Mouse (Mus musculus) CD4-positive, CD25-positive, alpha-beta regulatory T cell, adult 4 months (primary cell): Measurements from ENCODE around the gene Adipor2. TPM values are rescaled to one million over a fixed set of nuclear protein-coding genes. Genes with fewer than 3 reads are reported as not detected.

ENCODE experiments used
- ATAC-seq: one replicate; pipeline ENCODE4 v1.8.0; 2017
- polyA plus RNA-seq, 2 experiments: library from polyadenylated mRNA; unstranded; fragments of 100-300 nt; shearing (Covaris generic); gene quantifications; one replicate each; pipeline ENCODE4 v1.2.1; 2017

The Adipor2 gene
- polyA plus RNA-seq, 2 experiments from 2014 or later: 7.7 to 10.3 TPM

DNA sequence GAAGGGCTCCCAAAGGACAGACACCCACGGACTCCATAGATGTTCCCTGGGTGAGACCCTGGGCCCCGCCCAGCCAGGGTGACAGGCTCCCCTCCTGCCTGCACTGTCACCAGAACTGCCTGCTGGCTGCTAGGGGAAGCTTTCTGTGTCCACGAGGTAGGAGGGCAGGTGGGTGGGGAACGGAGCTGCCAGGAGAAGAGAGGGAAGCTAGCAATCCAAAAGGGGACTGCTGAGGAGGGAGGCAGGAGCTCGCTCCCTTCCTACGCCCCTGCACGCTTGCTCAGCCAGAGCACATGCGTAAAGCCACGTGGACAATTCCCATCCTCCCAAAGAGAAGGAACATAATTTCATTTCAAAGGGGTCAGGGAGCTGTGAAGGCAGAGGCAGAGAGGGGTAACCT lies 107.3 kb downstream of the Adipor2 start:
- no peak for ATAC-seq

DNA sequence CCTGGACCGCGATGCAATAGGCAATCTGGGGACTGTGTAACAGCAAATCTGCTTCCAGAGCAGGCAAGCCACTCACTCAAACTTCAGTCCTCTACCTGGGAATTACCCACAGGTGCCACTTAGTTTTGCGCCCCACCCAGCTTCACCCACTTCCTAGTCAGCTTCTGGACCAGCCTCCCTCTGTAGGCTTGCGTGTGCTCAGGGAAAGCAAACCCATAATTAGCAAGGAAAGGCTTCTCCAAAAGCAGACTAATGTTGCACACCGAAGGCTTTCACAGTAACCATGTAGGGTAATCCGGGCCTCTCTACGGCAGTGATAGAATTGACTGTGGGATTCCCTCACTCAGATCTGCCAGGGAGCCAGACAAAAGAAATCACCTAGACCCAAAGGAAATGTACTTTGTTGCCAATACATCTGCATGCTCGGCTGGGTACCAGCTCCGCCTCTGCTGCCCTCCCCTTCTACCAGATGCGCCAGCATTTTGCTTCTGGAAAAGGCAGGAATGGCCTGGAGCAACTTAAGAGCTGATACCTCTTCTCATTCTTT lies 109.6 kb downstream of the Adipor2 start:
- ATAC-seq: no peak

DNA sequence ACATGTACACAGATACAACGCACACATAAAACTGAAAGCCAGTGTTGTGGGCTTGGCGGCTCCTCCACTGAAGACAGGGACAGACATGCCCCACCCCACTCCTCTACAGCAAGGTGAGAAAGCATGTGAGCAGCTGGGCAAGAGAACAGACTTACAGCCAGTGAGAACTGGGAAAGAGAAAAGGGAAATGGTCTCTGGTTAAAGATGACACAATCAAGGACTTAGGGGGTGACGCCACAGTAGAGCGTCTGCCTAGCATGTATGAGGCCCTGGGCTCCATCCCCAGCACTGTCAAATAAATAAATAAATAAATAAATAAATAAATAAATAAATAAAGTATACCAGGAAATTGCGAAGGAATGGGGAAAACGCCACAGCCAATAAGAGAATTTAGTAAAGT lies 114.2 kb downstream of the Adipor2 start:
- ATAC-seq: no peak

Other genes with a start within 250 kb of the Adipor2 start
- gene Dcp1b, start 242.5 kb downstream of the Adipor2 start, polyA plus RNA-seq: 10 to 100 TPM; 15.1 to 19.9 TPM
- gene Cacna1c, start 221.3 kb downstream of the Adipor2 start, polyA plus RNA-seq: 1 to 10 TPM in 1 of 2 experiments, under 1 TPM in 1; 0.49 to 1.4 TPM
- 10 to 100 TPM; 13.5 to 16.6 TPM for gene Cacna2d4, start 181.2 kb downstream of the Adipor2 start, polyA plus RNA-seq
- under 1 TPM in 1 of 2 experiments, not detected in 1; 0.66 TPM for gene Lrtm2, start 86.9 kb downstream of the Adipor2 start, polyA plus RNA-seq
- gene Fbxl14, start 62.0 kb upstream of the Adipor2 start, polyA plus RNA-seq: 10 to 100 TPM; 10.7 to 11.3 TPM
- under 1 TPM in 1 of 2 experiments, not detected in 1; 0.20 TPM for gene Wnt5b, start 126.6 kb upstream of the Adipor2 start, polyA plus RNA-seq